Mouse (Mus musculus) heart, postnatal 14 days (tissue): ENCODE data around the gene Tceal7. TPM values are rescaled to one million over a fixed set of nuclear protein-coding genes. Genes with fewer than 3 reads are reported as not detected.
A peak's percentile ranks its signal among the peaks of the same experiment; 100 is the strongest.
"Not testable (repeated sequence)": the region's sequence is repeated elsewhere in the genome, so short reads cannot be mapped to it uniquely, and the experiment has no call there.

Source experiments
- DNase-seq, 2 experiments: peaks; one replicate each; pipeline ENCODE4 v3.0.0; 2021 to 2022
- intact Hi-C: fragments of 180-260 bp; cut with DNase I; formaldehyde crosslinking; loops from one replicate; pipeline ENCODE4 v1.15.1; 2025
- long read RNA-seq, 2 experiments: library from polyadenylated mRNA; stranded (forward); transcript quantifications; one replicate each; pipeline ENCODE4 v2.0.0; 2021
- total RNA-seq, 2 experiments: library from RNA; stranded (reverse); gene quantifications; 2 replicates each; pipeline ENCODE4 v1.2.3; 2021

Gene Tceal7
- 1 to 10 TPM; 1.9 to 2.0 TPM for total RNA-seq
- long read RNA-seq, experiment 1: 0 reads
- long read RNA-seq, experiment 2, partial matches to known transcripts: 0 of 1 reads
- long read RNA-seq, experiment 2, other reads (novel, unspliced or antisense): 1 of 1 reads

DNA sequence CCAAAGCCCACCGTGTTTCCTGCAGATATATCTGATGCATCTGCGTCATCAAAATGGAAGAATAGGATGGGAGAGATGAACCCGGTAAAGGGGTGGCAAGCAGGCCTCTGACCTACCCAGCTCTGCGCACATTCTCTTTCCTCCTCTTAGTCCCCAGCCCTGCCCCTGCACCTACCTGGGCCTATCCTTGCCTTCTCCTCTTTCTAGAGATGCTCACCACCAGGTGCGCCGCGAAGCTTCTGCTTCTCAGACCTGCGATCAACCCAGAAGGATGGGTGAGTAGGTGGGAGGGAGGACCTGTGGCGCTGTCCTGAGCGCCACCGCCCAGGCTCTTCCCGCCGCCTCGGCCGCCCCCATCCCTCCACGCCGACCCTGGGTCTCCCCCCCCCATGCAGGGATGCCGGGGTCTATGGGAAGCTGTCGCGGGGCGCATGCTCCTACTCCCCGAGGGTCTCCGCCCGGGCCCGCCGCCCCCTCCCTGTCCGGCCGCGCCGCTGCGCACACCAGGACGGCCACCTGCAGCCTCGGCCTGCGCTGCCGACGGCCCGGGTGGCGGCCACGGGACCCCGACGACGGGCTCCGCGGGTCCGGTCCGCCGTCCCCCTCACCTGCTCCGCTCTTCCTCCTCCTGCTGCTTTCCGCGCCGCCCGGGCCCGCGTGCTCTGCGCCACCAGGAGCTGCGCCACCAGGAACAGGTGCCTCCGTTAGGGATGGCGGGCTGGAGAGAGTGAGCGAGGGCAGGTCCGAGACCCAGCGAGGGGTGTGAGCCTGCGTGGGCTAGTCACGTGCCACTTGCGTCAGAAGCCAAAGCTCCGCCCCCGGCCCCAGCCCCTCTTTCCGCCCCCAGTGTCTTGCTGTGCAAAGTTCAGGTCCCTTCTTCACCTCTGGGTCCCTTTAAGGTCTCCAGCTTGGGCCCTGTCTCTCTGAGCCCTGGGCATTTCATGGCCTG is at the start of gene Tceal7, which contains the start of gene Bex1:
TSS of gene Tceal7 (plus strand) at position 51 of the 949 bp plus-strand sequence.
TSS of gene Bex1 (minus strand) at position 785 of the 949 bp plus-strand sequence.
- intact Hi-C loops, DNase-seq: not testable (repeated sequence)

GRCm38 (mm10) chrX:136170625-136171024 is 44.0 kb upstream of the Tceal7 start:
- intact Hi-C loops: no loop called here
- DNase-seq: no peak

DNA sequence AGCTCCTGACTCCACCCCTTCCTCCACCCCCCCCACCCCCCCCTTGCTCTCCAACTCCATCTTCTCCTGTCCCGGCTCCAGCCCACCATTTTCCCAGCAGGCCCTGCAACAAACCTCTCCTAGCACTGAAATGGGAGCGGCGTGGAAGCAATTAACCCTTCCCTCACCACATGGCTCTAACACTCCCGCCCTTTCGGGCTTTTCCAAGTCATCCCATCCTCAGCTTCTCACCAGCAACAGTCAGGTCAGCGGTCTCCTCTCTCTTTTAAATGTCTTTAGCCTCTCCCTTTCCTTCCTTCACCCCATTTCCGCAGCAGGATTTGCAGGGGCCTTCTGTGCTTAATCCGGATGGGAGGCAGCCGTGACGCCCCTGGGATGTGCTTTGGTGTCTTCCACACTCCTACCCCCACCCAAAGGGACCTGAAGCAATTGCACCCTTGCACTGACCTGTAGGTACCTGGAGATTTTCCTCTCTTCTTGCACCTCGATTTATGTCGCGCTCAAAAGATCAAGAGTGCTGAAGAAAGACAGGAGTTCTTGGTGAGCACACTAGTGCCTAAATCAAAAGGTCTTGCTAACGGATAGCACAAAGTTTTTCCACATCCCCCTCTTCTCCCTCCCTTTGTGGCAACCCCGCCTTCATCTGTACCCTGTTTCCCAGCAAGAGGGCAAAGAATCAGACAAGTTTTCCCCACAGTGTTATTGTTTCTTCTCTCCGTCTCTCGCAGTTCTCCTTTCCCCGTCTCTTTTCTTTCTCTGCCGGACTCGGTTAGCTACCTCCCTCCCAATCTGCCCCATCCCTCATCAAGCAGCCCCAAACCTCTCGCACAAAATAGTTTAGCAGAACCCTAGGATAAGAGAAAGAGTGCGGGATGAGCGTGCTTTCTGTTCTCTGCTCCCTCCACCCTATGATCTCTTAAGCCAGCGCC is 43.1 kb upstream of the Tceal7 start:
- DNase-seq: peak; percentile 49 to 60
- intact Hi-C loops: no loop called here

DNA sequence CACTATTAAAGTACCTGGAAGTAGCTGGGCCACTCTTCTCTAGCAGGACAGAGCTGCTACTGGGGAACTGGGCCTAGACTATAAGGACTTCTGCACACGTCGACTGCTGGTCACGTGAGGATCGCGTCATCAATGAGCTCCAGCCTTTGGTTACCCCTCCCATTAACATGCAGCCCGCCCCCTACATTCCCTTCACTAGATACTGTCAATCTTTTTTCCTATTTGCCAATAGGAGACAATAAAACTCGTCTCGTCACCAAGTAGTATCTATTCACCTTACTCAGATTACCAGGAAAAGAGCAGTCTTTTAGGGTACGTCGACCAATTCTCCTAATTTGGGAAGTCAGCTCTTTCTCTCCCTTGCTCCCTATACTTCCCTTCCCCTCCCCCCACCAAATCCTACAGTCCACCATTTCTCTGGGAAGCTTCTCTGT is 42.4 kb upstream of the Tceal7 start, which contains the start of gene Tceal8:
TSS of gene Tceal8 (minus strand) at position 225 of the 434 bp plus-strand sequence.
- intact Hi-C loops: no loop called here
- DNase-seq: peak; percentile 72 to 78

DNA sequence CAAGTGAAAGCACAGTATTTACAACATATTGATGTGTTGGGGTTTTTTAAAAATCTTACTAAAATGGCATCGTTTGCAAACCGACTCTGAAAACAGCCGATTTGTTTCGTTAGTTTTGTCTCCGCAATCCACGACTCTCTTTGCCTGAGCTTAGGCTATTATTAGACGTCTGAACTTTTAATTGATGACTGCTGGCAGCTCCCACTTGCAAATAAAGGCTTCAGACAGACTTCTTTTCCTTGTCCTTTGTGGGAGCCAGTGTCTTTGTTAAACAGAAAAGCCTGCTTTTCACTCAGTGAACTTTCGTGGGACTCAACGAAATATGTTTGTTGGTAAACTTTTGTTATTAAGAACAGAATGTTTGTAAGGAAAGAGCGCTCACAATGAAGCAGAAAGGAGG is 41.8 kb upstream of the Tceal7 start:
- no peak for DNase-seq
- intact Hi-C loops: no loop called here

- DNase-seq: no peak
- intact Hi-C loops: no loop called here
These were observed 33.6 kb upstream of the Tceal7 start for GRCm38 (mm10) chrX:136180897-136181553.

GRCm38 (mm10) chrX:136183107-136183506 is 31.5 kb upstream of the Tceal7 start:
- no peak for DNase-seq
- intact Hi-C loops: no loop called here

DNA sequence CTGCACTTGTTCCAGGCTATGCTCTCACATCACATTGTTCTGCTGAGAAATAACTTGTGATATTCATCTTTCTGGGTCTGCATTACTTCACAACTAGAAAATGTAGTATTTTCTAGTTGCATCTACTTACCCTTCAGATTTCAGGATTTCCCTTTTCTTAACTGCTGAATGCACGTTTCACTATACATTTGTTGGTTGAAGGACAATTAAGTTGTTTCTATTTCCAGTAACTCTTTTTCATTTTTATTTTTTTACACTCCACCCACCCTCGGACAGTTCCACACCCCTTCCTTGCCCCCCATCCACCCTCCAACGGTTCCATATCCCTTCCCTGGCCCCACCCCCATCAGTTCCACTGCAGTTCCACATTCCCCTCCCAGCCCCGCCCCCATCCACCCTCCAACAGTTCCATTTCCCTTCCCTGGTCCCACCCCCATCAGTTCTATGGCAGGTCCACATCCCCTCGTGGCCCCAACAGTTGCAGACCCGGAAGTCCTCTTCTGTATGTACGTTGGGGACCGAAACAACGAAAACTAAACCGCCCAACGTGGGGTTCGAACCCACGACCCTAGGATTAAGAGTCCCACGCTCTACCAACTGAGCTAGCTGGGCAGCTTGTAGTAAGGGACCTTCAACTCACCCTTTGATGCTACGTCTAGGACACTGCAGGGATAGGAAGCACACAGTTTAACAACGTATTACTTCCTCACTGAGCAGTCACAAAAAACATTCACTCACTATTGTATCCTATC is 19.2 kb upstream of the Tceal7 start:
- DNase-seq: no peak
- intact Hi-C loops: loop anchor here (5.0 kb wide), 1 partner anchor 107 kb away; no protein-coding TSS in a partner anchor

GRCm38 (mm10) chrX:136196873-136197272 is 17.7 kb upstream of the Tceal7 start:
- intact Hi-C loops: loop anchor here (5.0 kb wide), 1 partner anchor 105 kb away; no protein-coding TSS in a partner anchor
- peak in 1 of 2 experiments; percentile 36 for DNase-seq

DNA sequence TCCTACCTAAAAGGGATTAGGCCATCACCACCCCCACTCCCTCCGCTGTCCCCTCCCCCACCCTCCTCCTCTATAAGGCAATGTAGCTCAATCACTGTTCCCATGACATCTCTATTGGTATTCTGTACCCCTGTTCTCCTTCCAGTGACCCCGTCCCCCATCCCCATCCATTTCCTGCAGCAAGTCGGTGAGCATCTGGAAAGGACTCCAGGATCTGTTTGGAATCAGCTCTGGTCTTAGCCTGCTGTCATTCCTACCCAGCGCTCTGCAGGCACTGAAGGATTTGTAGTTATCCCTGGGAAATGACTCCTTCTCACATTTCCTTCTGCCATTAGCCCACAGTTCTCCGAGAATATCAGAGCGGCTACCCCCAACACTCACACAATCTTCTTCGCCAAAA is 11.3 kb upstream of the Tceal7 start:
- DNase-seq: no peak

GRCm38 (mm10) chrX:136203664-136204066 is 10.9 kb upstream of the Tceal7 start, which contains the start of gene Tceal5:
Tceal5 (minus strand) TSS chrX:136203876.
- peak in 1 of 2 experiments; percentile 15 for DNase-seq
- intact Hi-C loops: no loop called here

More for the DNA sequence above, 11.3 kb upstream of the Tceal7 start:
- intact Hi-C loops: no loop called here

GRCm38 (mm10) chrX:136204406-136204805 is 10.2 kb upstream of the Tceal7 start:
- intact Hi-C loops: no loop called here

DNA sequence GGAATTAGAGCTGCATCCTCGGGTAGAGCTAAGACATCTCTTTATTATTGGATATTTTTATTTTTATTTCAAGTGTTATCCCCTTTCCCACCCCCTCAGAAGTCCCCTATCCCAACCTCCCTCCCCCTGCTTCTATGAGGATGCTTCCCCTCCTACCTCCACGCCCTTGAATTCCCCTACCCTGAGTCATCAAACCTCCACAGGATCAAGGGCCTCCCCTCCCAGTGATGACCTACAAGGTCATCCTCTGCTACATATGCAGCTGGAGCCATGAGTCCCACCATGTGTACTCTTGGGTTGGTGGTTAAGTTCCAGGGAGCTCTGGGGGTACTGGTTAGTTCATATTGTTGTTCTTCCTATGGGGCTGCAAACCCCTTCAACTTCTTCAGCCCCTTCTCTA is 1.2 kb upstream of the Tceal7 start:
- DNase-seq: no peak
- intact Hi-C loops: no loop called here

More at GRCm38 (mm10) chrX:136204406-136204805, 10.2 kb upstream of the Tceal7 start:
- no peak for DNase-seq

DNA sequence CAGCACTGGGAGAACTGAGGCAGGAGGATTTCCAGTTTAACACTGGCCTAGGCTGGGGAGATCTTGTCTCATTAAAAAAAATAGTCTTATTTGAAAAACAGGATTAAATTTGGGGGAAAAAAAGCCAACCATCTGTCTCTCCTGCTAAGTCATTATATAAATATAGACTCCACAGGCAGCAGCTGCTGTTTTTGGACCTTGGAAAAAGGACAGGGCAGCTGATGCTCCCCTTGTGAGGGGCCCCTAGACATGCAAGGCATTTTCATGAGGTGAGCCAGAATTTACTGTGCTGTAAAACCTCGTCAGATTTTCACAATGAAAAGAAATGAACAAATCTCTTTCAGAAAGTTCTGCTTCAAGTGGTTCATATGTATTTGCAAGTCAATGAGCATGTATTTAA is 1.7 kb downstream of the Tceal7 start:
- intact Hi-C loops: no loop called here
- no peak for DNase-seq

DNA sequence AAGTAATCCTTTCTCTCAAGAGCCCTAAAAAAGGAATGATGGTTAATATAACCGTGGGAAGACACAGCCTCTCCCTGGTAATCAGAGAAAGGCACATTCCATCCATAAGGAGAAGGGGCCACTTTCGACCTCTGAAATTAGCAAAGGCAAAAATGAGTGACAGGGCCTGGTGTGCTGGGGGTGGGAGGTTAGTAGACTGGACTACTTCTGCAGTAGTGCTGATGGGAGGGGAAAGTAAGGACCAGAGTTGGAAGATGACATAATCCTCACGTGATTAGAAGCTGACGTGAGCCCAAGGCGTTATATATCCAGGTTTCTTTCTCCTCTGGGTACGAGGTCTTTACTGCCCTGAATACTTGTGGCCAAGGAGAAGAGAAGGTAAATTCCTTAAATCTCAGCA is 9.1 kb downstream of the Tceal7 start:
- no peak for DNase-seq
- intact Hi-C loops: no loop called here

GRCm38 (mm10) chrX:136227768-136228167 is 13.2 kb downstream of the Tceal7 start:
- intact Hi-C loops: no loop called here
- peak in 1 of 2 experiments; percentile 19 for DNase-seq

GRCm38 (mm10) chrX:136238118-136238517 is 23.5 kb downstream of the Tceal7 start:
- peak; percentile 18 to 61 for DNase-seq
- intact Hi-C loops: loop anchor here (1.0 to 5.0 kb wide), 2 partner anchors 66 to 84 kb away; no protein-coding TSS in a partner anchor

DNA sequence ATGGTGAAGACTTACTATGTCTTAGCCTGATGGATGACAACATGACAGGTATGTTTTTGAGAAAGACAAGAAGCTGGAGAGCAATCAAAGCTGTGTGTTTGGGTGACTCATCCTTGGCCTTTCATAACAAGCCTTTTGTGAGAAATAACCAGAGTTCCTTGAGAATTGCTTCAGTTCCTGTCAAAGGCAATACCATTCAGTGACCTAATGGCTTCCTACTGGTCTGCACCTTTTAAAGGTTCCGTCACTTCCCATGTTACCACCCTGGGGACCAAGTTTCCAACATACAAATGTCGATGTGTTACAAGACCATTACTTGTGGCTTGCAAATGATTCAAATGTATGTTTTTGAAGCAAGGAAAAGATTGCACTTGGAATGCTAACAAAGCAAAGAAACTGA is 28.6 kb downstream of the Tceal7 start:
- intact Hi-C loops: no loop called here

More for the DNA sequence above, 28.6 kb downstream of the Tceal7 start:
- DNase-seq: no peak
